Mouse (Mus musculus): Measurements from ENCODE around the gene 2310039H08Rik.

- TF ChIP-seq CTCF (IDR thresholded peaks at IDR 0.05; ENCODE audit: low read depth) (no peak), EP300 (IDR thresholded peaks at IDR 0.05; ENCODE audit: low read depth) (no peak)
These were observed 26.9 kb upstream of the 2310039H08Rik start for GRCm38 (mm10) chr17:46745506-46745905.
